Mouse (Mus musculus): Measurements from ENCODE around the gene Chpf2.
"Not testable (repeated sequence)": the region's sequence is repeated elsewhere in the genome, so short reads cannot be mapped to it uniquely, and the experiment has no call there.

Chpf2 gene

GRCm38 (mm10) chr5:24586547-24587199 is at the start of gene Chpf2:
Gene Chpf2 (plus strand): TSS chr5:24586741.
- peak; percentile 97 for DNase-seq (ENCODE audit: low read depth, low spot score)

DNA sequence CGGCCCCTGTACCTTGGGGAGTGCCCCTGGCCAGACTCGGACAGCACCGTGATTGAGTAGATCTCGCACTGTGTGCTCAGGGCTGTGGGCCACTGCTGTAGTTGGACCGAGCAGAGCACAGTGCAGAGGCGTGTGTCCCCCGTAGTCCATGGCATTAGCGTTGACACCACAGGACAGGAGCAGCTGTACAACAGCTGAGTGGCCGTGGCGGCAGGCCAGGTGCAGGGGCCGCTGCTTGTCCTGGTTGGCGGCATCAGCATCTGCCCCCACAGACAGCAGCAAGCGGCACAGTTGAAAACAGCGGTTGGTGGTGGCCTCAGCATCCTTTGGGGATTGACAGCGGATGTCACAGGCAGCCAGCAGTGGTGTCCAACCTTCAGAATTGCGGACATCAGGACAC is 48.9 kb upstream of the Chpf2 start:
- no peak for DNase-seq (ENCODE audit: low read depth, low spot score)

GRCm38 (mm10) chr5:24539571-24540296 is 46.8 kb upstream of the Chpf2 start:
- no peak for DNase-seq (ENCODE audit: low read depth, low spot score)

- peak; percentile 29 for DNase-seq (ENCODE audit: low read depth, low spot score)
Measured at GRCm38 (mm10) chr5:24540387-24541143, 46.0 kb upstream of the Chpf2 start, which contains the start of gene Asb10. Gene Asb10 (minus strand): TSS chr5:24540978.

GRCm38 (mm10) chr5:24541144-24541569 is 45.4 kb upstream of the Chpf2 start:
- DNase-seq (ENCODE audit: low read depth, low spot score) = no peak

DNA sequence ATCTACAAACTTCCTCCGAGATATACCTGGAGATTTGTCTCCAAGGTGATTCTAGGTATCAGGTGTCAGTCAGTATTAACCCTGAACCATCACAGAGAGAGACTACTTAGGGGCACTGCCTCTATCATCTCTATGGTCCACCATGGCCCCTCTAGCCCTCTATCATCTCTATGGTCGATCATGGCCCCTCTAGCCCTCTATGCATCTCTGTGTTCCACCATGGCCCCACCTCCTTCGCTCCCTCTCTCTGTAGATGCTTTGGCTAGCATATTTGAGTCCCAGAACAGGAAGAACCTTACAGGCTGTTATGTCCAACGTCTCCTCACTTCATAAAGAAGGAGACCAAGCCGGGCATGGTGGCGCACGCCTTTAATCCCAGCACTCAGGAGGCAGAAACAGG is 43.9 kb upstream of the Chpf2 start:
- DNase-seq (ENCODE audit: low read depth, low spot score) = no peak

- DNase-seq (ENCODE audit: low read depth, low spot score) = peak; percentile 52
Measured at GRCm38 (mm10) chr5:24550598-24551316, 35.8 kb upstream of the Chpf2 start.

DNA sequence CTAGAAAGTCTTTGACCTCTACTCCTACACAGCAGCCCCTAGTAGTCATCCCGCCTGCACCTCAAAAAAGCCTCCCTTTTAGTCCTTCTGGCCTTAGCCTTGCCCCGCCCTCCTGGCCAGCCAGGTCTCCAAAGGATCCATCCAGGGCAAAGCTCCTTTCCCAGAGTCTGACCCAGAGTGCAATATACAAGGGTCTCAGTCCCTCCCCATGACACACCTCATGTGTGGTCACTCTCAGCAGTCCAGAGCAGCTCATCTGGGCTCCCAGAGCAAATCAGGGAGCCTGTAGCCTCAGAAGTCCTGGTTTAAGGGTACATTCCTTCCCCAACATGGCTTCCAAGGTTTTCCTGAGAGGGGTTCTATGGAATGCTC is 35.2 kb upstream of the Chpf2 start:
- no peak for DNase-seq (ENCODE audit: low read depth, low spot score)

GRCm38 (mm10) chr5:24553621-24554244 is 32.8 kb upstream of the Chpf2 start:
- DNase-seq (ENCODE audit: low read depth, low spot score) = no peak

DNA sequence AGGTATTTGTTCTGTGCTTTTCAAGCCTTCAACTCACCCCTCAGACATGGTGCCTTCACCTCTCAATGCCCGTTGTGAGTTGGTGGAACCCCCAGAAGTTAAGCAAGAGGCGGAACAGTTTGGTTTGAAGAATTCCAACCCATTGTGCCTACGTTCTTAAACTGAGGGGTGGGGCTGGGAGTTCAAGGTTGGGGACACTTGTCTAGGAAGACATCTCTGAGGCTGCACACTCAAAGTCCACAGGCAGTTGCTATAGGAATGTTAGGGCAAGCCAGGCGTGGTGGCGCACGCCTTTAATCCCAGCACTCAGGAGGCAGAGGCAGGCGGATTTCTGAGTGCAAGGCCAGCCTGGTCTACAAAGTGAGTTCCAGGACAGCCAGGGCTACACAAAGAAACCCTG is 31.2 kb upstream of the Chpf2 start:
- not testable (repeated sequence) for DNase-seq (ENCODE audit: low read depth, low spot score)

GRCm38 (mm10) chr5:24556709-24557108 is 29.8 kb upstream of the Chpf2 start, which contains the start of gene 4931409K22Rik:
Gene 4931409K22Rik (minus strand): TSS chr5:24556809.
- no peak for DNase-seq (ENCODE audit: low read depth, low spot score)

GRCm38 (mm10) chr5:24575948-24576347 is 10.6 kb upstream of the Chpf2 start:
- DNase-seq (ENCODE audit: low read depth, low spot score) = no peak

GRCm38 (mm10) chr5:24576801-24577182 is 9.7 kb upstream of the Chpf2 start:
- DNase-seq (ENCODE audit: low read depth, low spot score) = no peak

- peak; percentile 100 for DNase-seq (ENCODE audit: low read depth, low spot score)
Measured at GRCm38 (mm10) chr5:24577183-24577929, 9.2 kb upstream of the Chpf2 start, which contains the start of gene Abcf2. Gene Abcf2 (minus strand): TSS chr5:24577467.

DNA sequence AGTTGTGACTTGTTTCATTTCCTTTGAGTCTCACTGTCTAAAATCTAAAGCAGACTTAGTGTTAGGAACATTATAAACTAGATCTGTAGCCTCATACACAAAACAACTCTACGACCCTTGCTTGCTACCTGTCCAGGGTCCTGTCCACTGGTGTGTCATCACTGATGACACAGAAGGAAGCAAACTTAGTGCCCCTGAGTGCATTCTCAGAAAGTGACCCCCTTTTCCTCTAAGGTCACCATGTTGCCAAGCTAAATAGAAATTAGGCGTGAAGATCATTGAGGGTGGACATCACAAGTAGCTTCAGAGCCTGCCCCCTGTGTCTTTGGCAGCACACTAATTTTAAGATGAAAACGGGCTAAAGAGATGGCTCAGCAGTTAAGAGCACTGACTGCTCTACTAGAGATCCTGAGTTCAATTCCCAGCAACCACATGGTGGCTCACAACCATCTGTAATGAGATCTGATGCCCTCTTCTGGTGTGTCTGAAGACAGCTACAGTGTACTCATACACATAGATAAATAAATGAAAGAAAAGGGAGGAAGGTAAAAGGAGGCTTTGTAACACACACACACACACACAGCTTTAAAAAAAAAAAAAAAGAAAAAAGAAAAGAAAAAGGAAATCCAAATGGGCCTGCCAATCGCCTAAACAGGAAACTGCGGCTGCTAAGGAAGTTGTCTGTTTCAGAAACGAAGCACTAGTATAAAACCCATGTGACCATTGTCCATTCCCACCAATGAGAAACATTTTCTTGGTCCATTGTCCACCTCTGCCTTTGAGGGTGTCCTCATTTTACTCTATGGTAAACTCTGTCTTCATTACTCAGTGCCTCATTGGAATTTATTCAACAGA is 8.2 kb upstream of the Chpf2 start:
- DNase-seq (ENCODE audit: low read depth, low spot score) = no peak

DNA sequence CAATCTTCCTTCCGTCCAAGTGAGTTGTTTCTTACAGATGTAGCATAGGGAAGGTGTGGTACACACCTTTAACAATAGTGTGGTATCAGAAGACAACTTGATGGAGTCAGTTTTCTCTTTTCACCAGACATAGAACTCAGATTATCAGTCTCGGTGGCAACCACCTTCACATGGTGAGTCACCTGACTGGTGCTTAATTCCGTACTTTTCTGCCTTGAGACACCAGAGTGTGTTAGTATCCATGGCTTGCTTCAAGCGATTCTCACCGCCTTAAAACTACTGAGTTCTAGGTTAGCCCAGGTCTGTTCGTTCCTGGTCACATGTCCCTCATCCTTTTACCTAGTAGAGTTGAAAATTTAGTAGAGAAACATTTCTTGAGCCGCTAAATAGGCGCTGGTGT is 435 bp upstream of the Chpf2 start:
- peak; percentile 47 for DNase-seq (ENCODE audit: low read depth, low spot score)

GRCm38 (mm10) chr5:24587200-24587577 is 648 bp downstream of the Chpf2 start:
- DNase-seq (ENCODE audit: low read depth, low spot score) = peak; percentile 86

GRCm38 (mm10) chr5:24589511-24590500 is 3.3 kb downstream of the Chpf2 start:
- DNase-seq (ENCODE audit: low read depth, low spot score) = no peak

Measured in brain, adult 2 months (tissue).